Mouse (Mus musculus): Measurements from ENCODE around the gene Abhd12b. TPM values are rescaled to one million over a fixed set of nuclear protein-coding genes. Genes with fewer than 3 reads are reported as not detected.

Abhd12b gene
- total RNA-seq, 1 experiment from 2014 or later: 0.70 TPM

DNA sequence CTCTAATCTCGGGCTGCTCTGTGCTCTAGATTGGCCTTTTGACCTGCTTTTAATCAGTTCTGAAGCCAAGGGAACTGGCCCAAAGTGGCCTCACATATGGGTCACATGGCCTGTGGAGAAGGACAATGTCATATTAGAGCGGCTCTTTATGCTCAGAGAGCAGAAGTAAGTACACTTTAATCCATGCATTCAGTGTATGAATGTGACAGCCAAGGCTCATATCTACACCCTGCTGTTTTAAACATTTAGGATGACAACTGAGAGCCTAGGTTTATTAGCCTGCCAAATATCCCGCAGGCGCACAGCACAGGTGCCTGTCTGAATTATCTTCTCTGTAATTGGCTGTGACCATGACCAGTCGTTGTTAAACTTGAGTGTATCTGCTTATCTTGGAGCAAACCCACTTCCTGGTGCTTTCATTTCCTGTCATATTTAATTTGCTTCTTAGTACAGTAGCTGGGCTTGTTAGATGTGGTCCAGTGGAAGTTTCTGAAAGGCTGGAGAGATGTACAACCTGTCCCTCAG, 78.1 kb downstream of the Abhd12b start:
- ATAC-seq (ENCODE audit: extremely low read depth, insufficient number of reproducible peaks, low FRiP score, poor library complexity, severe bottlenecking): no peak

Other genes with a start within 250 kb of the Abhd12b start
- gene Sav1, start 167.1 kb upstream of the Abhd12b start, total RNA-seq (2017): 52.9 and 63.2 TPM in 2 replicates
- 92.8 and 95.4 TPM in 2 replicates for gene Nin, start 40.4 kb upstream of the Abhd12b start, total RNA-seq (2017)
- 645 and 700 TPM in 2 replicates for gene Pygl, start 77.3 kb downstream of the Abhd12b start, total RNA-seq (2017)
- 0.35 and 0.49 TPM in 2 replicates for gene Trim9, start 193.5 kb downstream of the Abhd12b start, total RNA-seq (2017)